Mouse (Mus musculus) small intestine, adult 2 months (tissue): ENCODE results near the gene Olfr221.

Source experiments
- CTCF ChIP-seq: fragments of 200-500 bp; IDR thresholded peaks from 2 replicates; pipeline ENCODE4 v1.5.1; 2012; ENCODE audit warnings: low read depth, mild to moderate bottlenecking, control low read depth, inconsistent platforms, low read length, moderate library complexity, mixed read lengths; ENCODE audit not compliant: insufficient replicate concordance, insufficient read length; ENCODE audit errors: extremely low read depth
- POLR2A ChIP-seq: fragments of 200-500 bp; IDR thresholded peaks from 2 replicates; pipeline ENCODE4 v1.6.1; 2012; ENCODE audit warnings: low read depth, mild to moderate bottlenecking, control low read depth, inconsistent platforms, low read length, moderate library complexity

- TF ChIP-seq POLR2A (no peak), CTCF (no peak)
Observed at GRCm38 (mm10) chr14:52005616-52006015, 36.6 kb downstream of the Olfr221 start.
